Mouse (Mus musculus) Muller cell, postnatal 12 days (primary cell): Measurements from ENCODE around the gene Pan3.

ENCODE experiments used
- DNase-seq: peaks from one replicate; pipeline ENCODE4 v3.0.0-alpha.2; 2015; ENCODE audit errors: inconsistent ontology term

The Pan3 gene

GRCm38 (mm10) chr5:147429535-147430305 is at the start of gene Pan3:
Gene Pan3 (plus strand): TSS chr5:147430161.
- DNase-seq: peak; percentile 99

DNA sequence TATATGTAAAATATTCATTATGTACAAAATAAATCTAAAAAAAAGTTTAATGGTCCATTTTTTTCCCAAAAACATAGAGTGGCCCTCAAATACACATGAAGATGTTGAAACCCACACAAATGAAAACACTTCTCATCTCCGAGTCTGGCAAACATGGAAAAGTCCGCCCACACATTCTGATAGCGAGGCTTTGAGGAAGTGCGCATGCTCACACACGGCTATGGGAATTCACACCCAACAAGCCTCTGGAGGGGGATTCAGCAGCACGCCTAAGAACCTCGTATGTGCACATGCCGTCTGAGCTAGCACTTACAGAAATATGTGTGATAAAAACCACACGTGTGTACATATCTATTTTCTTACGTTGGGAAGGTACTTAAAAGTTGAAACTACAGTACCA is 48.6 kb upstream of the Pan3 start:
- DNase-seq: no peak

GRCm38 (mm10) chr5:147386865-147387264 is 43.1 kb upstream of the Pan3 start:
- DNase-seq: no peak

- no peak for DNase-seq
Observed at GRCm38 (mm10) chr5:147388376-147389008, 41.5 kb upstream of the Pan3 start.

- DNase-seq: peak; percentile 15
Observed at GRCm38 (mm10) chr5:147389052-147389451, 40.9 kb upstream of the Pan3 start.

- DNase-seq: no peak
Observed at GRCm38 (mm10) chr5:147390772-147391171, 39.2 kb upstream of the Pan3 start.

- DNase-seq: no peak
Observed at GRCm38 (mm10) chr5:147392667-147393213, 37.2 kb upstream of the Pan3 start.

DNA sequence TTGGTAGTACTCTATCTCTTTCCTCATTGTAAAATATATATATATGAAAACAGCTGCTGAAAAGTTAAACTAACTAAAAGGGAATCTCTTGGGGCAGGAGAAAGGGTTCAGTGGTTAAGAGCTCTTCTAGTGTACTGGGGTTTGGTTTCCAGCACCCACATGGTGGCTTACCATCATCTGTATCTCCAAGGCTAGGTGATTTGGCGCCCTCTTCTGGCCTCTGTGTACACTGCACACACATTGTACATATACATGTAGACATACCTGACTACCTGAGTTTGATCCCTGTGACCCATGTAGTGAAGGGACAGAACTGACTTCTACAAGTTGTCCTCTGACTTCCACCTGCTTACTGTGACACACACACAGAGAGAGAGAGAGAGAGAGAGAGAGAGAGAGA is 34.9 kb upstream of the Pan3 start:
- no peak for DNase-seq

GRCm38 (mm10) chr5:147399843-147400504 is 30.0 kb upstream of the Pan3 start, which contains the start of gene Flt3:
Gene Flt3 (minus strand): TSS chr5:147400489.
- DNase-seq: peak; percentile 81

- no peak for DNase-seq
Observed at GRCm38 (mm10) chr5:147400505-147400979, 29.4 kb upstream of the Pan3 start.

DNA sequence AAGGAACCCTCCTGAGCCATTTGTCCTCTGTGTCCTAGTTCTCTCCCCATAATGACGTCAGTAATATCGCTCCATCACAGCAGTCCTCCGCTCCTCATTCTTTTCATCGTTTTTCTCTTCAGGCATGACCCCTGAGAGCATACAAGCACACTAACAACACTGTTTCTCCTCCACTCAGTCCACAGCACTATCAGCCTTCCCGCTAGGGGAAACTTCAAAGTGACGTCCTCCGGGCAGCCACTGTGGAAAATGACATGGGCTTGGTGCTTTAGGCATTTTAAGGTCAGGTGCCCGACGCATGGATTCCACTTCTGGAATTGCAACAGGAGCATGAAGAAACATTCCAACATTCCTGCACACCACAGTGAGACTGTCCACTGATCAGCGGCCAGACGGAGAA is 28.9 kb upstream of the Pan3 start:
- DNase-seq: peak; percentile 20

DNA sequence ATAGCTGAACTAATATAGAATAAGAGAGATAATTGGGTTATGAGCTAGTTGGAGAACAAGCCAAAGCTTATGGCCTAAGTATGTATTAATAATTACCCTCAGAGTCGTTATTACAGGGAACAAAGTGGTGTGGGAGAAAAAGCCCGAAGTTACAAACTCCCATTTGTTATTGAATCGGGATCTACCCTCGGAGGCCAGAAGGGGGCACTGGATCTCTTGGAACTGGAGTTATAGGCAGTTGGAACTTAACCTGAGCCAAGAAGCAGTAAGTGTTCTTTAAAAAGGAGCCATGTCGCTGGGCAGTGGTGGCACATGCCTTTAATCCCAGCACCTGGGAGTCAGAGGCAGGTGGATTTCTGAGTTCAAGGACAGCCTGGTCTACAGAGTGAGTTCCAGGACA is 27.5 kb upstream of the Pan3 start:
- DNase-seq: peak; percentile 36

DNA sequence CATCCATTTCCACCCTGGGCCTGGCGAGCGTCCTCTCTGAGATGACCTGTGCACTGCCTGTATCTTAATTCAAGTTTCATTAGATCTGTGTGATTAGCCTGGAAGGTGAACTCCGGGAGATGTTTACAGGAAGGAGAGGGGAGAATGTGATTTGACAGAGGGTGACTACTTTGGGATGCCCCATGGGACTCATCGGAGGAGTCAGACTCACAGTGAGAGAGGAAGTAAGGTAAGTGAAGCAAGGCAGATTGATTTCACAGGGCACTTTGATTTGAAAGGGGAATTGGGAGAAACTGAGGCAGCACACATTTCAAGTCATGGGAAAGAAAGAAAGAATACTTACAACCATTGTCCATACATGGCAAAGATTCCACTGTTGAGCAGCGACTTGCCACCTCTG is 23.8 kb upstream of the Pan3 start:
- no peak for DNase-seq

- no peak for DNase-seq
Observed at GRCm38 (mm10) chr5:147408731-147409130, 21.2 kb upstream of the Pan3 start.

- DNase-seq: no peak
Observed at GRCm38 (mm10) chr5:147410585-147410984, 19.4 kb upstream of the Pan3 start.

DNA sequence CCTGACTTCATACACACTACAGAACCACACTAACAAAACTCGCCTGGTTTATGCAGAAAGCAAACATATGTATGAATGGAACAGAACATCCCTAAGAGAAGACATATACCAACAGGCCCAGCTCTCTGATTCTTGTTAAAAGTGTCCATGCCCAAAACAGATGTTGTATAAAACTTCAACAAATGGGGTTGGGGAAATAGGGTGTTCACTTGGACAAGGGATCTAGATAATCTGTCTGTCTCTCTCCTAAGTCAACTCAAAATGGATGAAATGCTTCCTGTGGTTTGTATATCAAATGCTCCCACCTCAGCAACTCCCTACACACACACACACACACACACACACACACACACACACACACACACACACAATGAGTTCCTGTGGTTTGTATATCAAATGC is 12.0 kb upstream of the Pan3 start:
- DNase-seq: no peak

DNA sequence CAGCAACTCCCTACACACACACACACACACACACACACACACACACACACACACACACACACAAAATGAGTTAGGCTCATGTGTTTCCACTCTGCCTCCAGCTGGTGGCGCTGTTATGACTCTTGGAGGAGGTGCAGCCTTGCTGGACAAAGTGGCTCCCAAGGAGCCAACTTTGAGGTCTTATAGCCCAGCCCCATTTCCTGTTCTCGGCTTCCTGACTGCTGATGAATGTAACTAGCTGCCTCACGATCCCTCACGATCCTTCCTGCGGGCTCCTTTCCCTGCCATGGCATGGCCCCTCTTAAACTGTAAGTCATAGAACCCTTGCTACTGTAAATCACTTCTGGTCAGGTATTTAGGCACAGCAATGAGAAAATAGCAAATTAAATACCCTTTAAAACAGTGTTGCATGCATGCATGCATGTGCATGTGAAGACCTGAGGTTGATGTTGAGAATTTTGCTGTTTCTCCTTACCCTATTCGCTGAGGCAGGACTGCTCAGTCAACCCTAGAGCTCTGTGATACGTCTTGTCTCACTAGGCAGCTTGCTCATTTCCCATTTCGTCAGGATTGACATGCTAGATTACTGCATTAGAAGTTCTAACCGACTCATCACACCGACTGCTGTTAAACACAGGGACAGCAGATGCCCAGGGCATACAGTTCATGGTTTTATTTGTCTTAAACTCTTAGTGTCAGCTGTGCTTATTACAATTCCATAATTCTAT is 11.4 kb upstream of the Pan3 start:
- DNase-seq: no peak

- DNase-seq: peak; percentile 13
Observed at GRCm38 (mm10) chr5:147423612-147424011, 6.3 kb upstream of the Pan3 start.

- no peak for DNase-seq
Observed at GRCm38 (mm10) chr5:147426048-147426805, 3.7 kb upstream of the Pan3 start.

DNA sequence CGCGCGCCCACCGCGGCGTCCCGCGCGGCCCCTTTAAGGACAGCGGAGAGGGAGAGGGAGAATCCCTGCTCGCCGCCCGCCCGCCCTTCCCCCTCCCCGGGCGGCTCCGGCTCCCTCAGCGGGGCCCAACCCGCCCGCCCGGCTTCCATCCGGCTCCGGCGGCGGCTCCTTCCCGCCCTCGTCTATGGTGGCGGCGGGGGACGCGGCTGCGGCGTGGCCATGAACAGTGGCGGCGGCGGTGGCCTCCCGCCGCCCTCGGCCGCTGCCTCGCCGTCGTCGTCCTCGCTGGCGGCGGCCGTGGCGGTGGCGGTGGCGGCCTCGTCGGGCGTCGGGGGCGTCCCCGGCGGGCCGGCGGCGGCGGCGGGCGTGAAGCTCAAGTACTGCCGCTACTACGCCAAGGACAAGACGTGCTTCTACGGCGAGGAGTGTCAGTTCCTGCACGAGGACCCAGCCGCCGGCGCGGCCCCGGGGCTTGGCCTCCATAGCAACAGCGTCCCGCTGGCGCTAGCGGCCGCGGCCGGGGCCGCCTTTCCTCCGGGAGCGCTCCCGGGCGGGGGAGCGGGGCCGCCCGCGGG is 487 bp downstream of the Pan3 start:
- DNase-seq: peak; percentile 59
